Mouse (Mus musculus) embryonic fibroblast, embryonic 13.5 days (primary cell): Measurements from ENCODE around the gene Gm20388.

Experiments
- CTCF ChIP-seq: IDR thresholded peaks from 2 replicates; pipeline ENCODE4 v1.5.1; 2011; ENCODE audit warnings: mild to moderate bottlenecking, control low read depth, low read length, moderate library complexity, borderline replicate concordance; ENCODE audit not compliant: insufficient read depth
- POLR2A ChIP-seq: IDR thresholded peaks from 2 replicates; pipeline ENCODE4 v1.6.1; 2011; ENCODE audit warnings: low read depth, mild to moderate bottlenecking, control low read depth, low read length, moderate library complexity

DNA sequence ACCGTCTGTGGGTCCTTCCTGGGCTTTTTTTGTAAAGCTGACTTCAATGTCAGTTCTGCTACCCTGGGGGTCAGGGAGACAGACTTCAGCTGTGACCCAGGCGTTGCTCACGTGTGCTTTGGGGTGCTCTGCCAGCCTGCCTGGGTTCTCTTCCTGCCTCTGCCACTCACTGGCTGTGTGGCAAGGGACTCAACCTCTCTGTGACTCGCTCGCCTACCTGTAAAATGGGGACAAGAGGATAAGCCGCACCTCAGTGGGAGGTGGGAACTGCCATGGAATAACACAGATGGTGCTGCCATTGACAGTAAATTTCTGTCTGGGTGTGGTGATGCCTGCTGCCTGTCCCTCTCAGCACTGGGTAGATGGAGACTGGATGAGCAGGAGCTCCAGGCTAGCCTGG, 605.0 kb downstream of the Gm20388 start:
- TF ChIP-seq CTCF (no peak), POLR2A (no peak)
